Mouse (Mus musculus) testis, adult 2 months (tissue): ENCODE results near the gene Col25a1.

ENCODE experiments used
- CTCF ChIP-seq: fragments of 200-500 bp; IDR thresholded peaks from 2 replicates; pipeline ENCODE4 v1.5.1; 2012; ENCODE audit warnings: low read depth, mild to moderate bottlenecking, inconsistent platforms, low read length, moderate library complexity; ENCODE audit not compliant: control insufficient read depth, insufficient read depth, insufficient replicate concordance
- POLR2A ChIP-seq: fragments of 200-500 bp; IDR thresholded peaks from 2 replicates; pipeline ENCODE4 v1.6.1; 2012; ENCODE audit warnings: low read depth, mild to moderate bottlenecking, inconsistent platforms, low read length, moderate library complexity; ENCODE audit not compliant: control insufficient read depth

DNA sequence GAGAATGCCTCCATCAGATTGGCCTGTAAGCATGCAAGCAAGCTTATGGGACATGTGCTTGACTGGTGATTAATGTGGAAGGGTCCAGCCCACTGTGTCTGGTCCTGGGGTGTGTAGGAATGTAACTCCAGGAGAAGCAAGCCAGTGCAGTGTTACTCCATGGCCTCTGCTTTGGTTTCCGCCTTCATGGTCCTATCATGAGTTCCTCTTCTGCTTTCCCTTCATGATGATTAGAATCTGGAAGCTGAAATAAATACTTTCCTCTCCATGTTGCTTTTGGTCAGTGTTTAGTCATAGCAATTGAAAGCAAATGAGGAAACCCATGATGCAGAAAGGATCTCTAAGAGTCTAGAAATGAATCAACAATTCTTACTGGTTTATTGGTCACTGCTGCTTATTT is 103.9 kb downstream of the Col25a1 start:
- TF ChIP-seq CTCF (no peak), POLR2A (no peak)
